Mouse (Mus musculus) retina, postnatal 1 day (tissue): ENCODE data around the gene Enox1.

Source experiments
- DNase-seq: peaks from one replicate; pipeline ENCODE4 v3.0.0-alpha.2; 2012

Enox1 gene

DNA sequence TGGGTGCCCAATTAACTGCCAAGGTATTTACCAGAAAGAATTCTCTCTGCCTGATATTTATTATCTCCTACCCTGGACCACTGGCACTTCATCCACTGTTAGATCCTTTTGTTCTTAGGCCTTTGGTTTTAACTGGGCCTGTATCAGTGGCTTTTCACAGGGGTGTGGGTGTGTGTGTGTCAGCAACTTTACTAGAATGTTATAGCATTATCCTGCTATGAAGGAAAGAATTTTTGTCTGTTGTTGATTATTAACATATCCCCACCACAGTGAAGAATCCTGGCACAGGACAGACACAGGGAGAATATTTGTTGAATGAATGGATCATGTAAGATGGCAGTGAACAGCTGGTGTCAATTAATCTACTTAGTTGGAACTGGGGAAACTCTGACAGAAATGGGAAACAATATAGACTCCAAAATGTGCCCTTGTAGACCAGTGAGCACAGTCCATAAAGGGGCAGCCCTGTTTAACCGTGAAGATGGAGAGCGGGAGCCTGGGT, 40.9 kb downstream of the Enox1 start:
- DNase-seq: peak; percentile 25

GRCm38 (mm10) chr14:77210889-77211288, 54.3 kb downstream of the Enox1 start:
- DNase-seq: no peak

GRCm38 (mm10) chr14:77213210-77213609, 56.6 kb downstream of the Enox1 start:
- DNase-seq: peak; percentile 25

DNA sequence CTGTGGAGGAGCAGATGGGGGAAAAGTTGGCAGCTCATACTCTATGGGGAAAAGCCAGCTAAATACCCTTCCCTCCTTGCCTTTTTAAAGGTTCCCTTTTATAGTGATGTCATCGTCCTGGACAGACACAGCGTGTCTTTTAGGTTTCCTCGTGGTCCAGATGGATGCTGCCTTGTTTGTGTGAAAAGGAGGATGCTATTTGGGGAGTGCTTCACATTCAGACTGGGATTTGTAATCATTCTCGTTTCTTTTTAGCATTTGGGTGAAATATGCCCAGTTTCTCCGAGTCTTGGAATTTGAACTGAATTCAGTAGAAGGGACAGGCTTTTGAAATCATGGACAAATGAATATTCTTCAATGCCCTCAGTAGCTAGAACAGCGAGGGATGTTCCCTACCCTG, 58.3 kb downstream of the Enox1 start:
- DNase-seq: no peak

DNA sequence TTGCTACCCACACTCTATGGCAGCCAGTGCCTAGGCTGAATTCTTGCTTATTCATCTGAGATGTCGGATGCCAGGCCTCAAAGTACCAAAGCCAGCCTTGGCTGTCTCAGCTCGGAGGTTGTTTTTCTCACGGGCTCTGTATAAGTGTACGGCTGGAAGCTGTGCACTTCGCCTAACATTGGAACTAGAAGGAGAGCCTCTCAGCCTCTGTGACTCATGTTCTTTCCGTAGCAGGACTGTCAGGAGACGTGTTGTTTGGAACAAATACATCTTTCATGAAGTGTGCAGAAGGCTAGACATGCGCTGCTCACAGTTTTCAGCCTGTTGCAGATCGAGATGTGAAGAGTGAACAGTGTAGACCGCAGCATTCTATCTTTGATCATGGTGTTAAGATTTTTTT, 68.8 kb downstream of the Enox1 start:
- no peak for DNase-seq

- DNase-seq: no peak
Measured at GRCm38 (mm10) chr14:77238811-77239210, 82.2 kb downstream of the Enox1 start.

GRCm38 (mm10) chr14:77239360-77239759, 82.8 kb downstream of the Enox1 start:
- no peak for DNase-seq

GRCm38 (mm10) chr14:77246977-77247376, 90.4 kb downstream of the Enox1 start:
- DNase-seq: no peak

DNA sequence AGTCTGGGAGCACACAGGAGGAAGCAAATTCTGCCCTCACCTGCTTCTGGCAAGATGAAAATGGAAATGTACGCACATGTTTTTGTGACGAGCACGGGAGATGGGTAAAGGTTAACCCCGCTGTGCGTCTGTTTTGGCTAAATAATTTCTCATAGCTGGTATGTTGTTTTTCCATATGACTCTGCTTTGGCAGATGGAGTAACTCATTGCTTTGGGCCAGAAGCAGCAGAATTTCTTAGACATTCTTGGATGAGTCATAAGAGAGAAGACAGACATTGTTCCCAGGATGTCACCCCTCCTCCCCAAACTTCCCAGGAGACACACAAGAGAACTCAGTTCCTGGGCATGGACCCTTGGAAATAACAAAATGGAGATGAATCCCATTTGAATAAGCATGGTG, 91.9 kb downstream of the Enox1 start:
- DNase-seq: no peak

DNA sequence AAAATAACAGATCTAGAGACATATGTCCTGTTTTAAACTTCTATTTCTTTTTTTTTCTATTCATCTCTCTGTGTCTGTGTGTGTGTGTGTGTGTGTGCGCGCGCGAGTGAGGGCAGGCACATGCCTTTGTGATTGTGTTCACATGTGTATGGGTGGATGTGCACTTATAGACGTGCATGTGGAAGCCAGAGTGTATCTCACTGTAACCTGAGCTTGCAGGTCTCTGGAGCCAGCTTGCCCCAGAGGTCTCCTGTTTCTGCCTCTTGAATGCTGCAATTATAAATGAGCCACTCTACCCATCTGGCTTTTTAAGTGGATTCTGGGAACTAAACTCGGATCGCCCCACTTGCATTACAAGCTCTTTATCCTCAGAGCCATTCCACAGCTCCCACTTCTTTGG, 92.4 kb downstream of the Enox1 start:
- no peak for DNase-seq

- no peak for DNase-seq
Measured at GRCm38 (mm10) chr14:77250652-77251238, 94.2 kb downstream of the Enox1 start.

- DNase-seq: no peak
Measured at GRCm38 (mm10) chr14:77255201-77255600, 98.6 kb downstream of the Enox1 start.

DNA sequence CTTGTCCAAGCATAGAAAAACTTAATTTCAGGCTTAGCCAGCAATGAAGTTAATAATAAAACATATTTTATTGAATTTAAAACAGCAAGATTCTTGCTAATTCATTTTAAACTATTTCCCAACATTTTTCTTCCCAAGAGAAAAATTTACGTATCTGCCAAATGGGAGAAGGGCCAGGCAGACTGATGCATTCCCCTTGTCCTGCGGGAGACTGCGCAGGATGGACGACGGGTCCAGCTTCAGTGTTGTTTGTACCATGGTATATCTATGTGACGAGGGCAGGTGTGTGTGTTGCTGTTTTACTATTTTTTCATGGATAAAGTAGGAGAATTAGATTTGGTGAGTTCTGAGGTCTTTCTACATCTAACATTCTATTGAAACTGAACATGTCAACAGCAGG, 99.1 kb downstream of the Enox1 start:
- DNase-seq: no peak

DNA sequence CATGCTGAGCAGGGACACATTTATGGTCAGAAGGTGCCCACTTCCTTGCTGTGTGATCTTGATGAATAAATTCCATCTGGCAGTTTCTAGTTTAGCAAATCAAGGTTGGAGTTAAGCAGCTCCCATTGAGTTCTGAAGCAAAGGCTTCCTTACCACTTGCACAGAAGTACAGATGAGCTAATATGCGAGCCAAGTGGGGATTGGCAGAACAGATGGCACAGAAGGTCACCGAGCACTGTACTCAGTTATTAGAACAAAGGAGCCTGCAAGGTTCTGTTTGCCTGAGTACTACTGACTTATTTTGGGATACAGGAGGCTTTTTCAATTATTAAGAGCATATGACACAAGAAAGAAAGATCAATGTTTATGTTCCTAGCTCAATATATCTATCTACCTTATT, 100.4 kb downstream of the Enox1 start:
- peak; percentile 34 for DNase-seq

DNA sequence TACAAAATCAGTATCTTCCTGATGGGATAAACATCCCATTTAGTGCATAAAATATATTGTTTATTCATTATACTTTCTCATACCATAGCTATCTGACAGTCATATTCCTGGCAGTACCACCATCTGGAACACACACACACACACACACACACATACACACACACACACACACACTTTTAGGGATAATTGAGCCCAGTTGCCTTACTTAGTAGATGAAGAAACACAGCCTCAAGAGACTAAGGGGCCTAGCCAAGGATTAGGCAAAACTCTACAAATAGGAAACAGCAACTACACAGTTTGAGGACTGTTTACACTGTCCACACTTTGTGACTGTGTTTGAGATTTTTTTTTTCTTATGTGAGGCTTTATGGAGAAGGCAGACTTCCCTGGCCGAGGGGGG, 100.9 kb downstream of the Enox1 start:
- no peak for DNase-seq

- DNase-seq: peak; percentile 64
Measured at GRCm38 (mm10) chr14:77258186-77258585, 101.6 kb downstream of the Enox1 start.

DNA sequence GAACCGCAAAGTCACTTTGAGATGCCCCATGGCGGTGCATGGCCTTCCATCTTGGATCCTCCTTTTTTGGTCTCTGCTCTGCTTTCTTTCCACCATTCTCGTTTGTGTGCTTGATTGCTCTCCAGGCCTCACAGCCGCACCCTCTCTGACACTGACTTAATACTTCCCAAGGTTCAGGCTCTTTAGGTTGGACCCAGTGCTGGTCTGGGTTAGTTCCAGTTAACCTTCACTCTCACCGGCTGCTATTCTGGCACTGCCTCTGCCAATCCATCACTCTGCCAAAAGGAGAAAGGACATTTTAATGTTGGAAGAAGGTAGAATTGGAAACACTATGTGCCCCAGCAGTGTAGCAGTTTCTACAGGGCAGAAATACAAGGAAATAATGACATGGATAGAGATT, 103.1 kb downstream of the Enox1 start:
- no peak for DNase-seq

GRCm38 (mm10) chr14:77260107-77260506, 103.5 kb downstream of the Enox1 start:
- DNase-seq: no peak

GRCm38 (mm10) chr14:77266805-77267771, 110.5 kb downstream of the Enox1 start:
- DNase-seq: no peak

DNA sequence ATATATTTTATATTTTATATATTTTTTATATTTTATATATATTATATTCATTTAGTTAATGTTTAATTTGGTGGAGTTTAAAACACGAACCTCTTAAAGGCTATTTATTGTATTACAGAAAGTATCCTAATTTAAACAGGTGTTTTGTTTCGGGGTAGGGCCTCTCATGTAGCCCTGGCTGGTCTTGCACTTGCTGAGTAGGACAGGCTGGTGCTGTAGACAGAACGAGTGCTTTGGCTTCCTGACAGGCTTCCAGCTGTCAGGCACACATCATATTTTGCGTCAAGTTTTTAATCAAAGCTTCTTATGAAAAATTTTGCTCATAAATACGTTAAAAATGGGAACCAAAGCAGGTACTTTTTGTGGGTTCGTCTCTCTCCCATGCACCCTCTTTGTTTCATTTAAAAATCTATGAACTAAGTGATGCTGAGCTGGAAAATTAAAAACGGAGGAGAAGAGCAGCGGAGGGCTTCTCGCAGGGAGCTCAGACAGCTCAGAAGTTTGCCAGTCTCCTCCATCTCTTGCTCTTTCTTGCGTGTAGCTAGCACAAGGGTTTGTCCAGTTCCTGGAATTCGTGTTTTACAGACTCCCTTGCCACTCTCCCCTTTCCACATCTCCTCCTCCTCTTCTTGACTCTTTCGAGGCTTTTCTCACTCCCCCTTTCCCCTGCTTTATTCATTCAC, 115.8 kb downstream of the Enox1 start:
- no peak for DNase-seq

DNA sequence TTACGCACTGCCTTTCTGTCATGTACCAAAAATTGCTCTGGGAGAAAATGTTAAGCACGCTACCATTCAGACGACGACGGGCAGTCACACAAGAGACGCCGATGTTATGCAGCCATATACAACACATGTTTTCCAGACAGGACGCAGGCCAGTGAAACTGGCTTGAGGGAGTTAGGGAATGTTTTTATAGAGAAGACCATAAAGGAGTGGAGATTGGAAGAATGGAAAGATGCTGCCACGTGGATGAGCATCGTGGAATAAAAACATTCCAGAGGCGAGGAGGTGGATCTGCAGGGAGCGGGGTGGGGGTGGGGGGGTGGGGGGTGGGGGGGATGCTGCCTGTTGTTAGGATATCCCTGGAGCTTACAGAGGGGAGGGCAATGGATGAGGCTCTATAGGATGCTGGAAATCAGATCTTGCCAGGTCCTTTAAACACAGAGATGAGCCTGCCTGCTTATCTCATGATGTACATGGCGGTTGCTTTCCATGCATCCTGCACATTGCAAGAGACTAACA, 116.4 kb downstream of the Enox1 start:
- DNase-seq: peak; percentile 10

GRCm38 (mm10) chr14:77273721-77274120, 117.2 kb downstream of the Enox1 start:
- no peak for DNase-seq

DNA sequence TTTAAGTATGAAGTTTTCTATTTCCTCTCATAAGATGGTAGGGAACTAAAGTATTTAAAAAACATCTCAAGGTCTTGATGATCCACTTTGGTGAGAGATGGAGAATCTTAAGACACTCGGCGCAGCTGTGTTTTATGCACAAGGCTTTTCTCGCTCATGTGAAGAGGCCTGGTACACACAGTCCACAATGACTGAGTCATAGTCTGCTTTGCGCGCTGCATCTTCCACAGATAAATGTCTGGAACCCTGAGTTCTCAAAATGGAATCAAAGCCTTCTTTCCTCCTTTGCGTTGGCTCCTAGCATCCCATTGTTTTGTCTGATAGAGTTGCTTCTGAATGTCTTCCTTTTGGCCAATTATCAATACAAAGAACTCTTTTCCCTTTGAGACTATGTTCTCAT, 119.0 kb downstream of the Enox1 start:
- DNase-seq: no peak
